Mouse (Mus musculus) lung, postnatal 25 days (tissue): Measurements from ENCODE around the gene Agap1.
A peak's percentile ranks its signal among the peaks of the same experiment; 100 is the strongest.

Experiments
- DNase-seq: peaks from one replicate; pipeline ENCODE4 v3.0.0; 2022; ENCODE audit warnings: low spot score

Agap1 gene

DNA sequence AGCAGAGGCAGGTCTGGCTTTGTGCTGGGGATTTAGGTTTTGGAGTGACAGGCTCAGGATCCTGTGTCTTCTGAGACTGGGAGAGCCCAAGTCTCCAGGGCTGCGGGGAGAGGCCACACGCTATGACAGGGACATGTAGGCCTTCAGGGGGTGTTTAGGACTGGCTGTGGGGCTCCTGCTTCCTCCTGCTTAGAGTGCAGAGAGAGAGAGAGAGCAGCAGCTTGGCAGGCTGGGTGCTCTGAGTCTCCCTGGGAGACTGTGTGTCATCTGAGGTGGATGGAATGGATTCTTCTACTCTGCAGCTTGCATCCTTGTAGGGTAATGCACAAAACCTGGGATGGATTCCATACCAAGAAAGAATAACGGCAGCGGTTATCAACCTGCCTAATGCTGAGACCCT lies 122.4 kb downstream of the Agap1 start:
- peak; percentile 55 for DNase-seq

DNA sequence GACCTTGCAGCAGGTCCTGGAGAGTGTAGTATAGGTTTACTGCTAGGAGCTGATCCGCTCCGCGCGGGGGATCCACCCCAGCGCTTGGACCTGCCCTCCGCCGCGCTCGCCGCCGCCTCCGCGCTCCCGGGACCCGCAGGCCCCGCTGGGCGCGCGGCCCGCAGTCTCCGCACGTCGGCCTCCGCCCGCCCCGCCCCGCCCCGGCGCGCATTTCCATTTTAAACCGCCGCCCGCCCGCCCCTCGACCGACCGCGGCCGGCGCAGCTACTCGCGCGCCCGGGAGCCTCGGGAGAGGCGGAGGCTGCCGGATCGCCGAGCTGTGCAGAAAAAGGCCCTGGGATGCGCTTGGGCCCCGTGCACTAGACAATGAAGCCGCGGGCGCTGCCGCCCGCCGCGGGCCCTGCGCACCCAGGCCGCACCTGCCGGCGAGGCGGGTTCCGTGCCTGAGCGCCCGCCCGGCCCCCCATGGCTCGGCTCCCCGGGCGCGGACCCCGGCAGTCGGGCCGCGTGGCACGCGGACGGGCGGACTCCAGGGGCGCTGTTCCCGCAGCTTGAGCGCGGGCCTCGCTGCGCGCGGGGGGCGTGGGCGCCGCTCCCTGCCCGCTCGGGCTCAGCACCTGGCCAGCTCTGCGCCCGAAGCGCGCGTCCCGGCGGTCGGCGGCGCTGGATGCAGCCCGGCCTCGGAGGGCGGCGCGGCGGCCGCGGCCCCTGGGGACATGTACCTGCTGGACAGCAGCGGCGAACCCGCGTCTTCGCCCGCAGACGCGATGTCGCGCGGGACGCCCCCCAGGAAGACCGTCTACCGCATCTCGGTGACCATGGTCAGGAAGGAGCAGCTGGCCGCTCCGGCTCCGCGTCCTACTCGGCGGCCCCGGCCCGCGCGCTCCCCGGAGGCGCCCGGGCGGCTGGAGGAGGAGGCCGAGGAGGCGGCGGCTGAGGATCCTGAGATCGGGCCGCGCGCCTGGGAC lies 125.7 kb downstream of the Agap1 start:
- DNase-seq = peak; percentile 60

DNA sequence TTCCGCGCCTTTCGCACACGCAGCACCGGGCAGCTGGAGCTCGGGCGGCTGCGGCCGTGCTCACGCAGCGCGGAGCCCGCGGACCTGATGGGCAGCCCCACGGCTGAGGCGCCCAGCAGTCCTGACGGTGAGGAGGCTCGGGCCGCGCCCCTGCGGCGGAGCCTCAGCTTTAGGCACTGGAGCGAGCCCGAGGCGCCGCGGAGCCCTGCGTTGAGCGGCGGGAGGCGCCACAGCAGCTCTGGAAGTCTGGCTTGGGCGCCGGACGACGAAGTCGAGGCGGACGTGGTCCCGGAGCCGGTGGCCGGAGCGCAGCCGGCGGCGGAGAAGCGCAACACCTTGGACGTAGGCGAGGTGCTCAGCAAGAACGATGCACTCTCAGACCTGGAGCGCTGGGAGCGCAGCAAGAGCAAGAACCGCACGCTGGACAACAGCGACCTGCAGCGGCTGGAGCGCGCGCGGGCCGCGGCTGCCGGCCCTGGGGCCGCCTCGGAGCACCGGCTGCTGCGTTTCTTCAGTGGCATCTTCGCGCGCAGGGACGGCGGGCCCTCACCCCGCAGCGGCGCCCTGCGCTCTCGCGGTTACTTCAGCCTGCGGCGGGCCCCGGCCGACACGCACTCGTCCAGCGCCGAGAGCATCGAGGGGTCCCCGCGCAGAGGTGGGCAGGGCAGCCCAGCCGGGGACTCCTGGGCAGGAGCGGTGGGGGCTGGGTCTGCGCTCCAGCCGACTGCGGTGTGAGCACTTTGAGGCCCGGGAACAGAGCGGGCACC lies 126.6 kb downstream of the Agap1 start:
- no peak for DNase-seq

DNA sequence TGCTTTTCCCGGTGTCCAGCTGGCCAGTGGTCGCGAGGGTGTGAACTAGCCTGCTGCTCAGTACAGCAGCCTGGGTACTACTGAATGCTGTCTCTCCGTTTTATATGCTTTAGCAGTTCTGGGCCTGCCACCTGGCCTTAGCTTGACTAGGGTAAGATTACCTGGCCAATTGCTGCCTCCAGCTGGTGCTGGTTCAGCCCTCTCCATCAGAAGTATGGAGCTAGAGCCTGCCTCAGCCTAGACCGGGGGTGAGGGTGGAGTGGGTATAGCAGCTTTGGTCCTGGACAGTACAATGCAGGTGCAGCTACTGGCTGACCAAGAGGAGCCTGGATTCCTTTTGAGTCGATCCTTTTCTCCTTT lies 127.1 kb downstream of the Agap1 start:
- DNase-seq = no peak

DNA sequence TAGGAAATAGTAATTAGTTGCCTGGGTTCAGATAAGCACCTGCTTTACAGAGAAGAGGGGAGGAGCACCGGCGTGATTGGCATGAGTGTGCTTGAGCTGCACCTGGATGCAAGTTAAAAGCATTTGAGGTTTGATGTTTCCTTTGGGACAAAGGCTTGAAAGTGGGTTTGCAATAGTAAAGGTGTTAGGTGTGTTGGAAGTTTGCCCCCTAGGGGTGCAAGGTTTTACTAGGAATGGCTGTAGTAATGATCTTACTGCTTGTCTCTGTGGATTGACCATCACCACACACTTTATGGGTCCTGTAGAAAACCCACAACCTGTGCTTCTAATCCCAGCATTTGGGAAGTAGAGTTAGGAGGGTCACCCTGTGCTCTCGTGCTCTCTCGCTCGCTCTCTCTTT lies 128.8 kb downstream of the Agap1 start:
- no peak for DNase-seq

DNA sequence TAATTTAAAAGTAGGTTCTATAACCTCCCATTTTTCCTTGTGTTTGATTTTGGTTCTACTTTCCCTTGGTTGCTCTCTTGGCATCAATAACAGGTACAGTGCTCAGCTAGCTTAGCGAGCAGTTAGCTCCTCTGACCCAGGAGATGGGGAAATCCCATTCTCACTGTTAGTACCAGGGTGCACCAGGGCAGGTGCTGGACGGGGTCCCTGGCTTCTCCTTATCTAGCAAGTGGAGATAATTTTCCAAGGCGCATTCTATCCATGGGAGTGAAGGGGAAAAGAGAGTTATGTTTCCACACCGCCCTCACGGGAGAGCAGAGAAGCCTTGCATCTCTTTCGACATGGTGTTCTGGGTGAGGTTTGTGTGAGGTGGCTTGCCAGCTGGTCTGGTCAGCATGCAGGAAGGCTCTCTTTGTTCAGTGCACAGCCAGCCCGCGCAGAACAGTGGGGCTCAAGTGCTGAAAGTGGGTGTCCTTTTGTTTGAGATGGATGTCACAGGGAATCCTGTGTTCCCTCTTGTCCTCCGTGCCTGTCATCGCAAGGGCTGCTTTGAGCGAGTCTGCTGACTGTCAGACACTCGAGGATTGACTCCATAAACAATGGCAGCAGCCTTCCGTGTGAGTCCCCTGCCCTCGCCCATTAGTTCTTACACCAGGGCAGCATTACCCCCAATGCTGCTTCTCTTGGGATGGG lies 132.5 kb downstream of the Agap1 start:
- DNase-seq = no peak

DNA sequence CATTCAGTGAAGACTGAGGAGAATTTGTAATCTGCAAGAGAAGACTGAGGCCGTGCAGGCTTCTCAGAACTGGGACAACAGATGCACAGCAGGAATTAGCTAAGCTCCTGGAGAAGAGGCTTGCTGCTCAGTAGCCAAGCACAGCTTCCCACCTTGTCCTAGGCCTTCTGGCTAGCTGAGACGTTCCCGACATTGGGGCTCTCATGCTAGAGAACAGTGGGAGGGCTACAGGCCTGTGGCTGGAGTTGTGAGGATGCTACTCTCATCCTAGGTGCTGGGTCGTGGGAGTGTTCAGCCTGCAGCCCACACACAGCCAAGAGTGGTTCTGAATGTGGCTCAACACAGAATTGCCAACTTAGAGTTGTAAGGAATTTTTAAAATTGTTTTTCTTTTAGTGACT lies 133.5 kb downstream of the Agap1 start:
- no peak for DNase-seq

DNA sequence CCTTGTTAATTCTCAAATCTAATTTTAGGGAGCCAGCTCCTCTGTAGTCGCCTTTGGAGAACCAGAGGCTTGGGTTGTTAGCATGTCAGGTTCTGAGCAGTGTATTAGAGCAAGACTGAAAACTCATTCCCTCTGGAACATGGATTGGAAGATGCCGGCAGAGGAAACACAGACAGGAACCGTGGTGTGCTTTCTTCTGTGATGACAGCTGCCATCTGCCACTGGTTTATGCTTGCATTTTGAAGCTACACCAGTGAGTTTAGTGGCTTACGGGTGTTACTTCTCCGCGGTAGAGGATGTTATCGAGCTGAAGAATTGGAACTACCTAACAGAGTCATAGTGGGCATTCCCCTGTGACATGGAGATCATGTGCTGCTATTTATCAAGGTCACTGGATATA lies 136.4 kb downstream of the Agap1 start:
- no peak for DNase-seq

DNA sequence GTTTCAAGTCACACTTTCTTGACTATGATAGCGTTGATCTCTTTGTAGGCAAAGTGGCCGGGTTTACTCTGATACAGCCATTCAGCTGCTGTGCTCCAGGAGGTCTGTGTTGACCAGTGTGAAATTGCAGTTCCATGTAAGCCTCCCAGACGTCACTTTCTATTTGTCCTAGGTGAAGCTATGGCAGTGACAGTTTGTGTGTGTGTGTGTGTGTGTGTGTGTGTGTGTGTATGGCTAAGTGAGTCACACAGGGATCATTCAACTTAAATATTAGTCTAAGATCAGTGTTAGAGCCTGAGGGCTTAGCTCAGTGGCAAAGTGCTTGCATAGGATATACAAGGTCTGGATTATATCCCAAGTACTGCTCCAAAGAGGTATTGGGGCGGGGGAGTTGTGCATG lies 138.6 kb downstream of the Agap1 start:
- no peak for DNase-seq

DNA sequence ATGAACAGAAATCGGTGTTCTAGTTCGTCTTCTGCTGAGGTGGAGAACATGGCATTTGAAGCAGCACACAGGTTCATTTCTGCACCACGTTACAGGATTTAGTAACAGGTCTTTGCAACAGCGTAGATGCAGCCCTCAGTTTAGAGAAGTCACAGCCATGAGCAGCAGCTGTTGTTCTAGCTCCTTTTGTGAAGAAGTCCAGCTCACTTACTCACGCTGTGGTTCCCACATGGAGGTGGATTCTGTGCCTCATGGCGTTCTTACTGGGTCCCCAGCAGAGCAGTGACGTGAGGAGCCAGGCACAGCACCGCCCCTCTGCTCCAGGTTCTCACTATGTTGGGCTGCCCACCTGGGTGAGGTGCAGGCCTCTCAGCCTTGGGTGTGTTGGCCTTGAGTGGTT lies 140.4 kb downstream of the Agap1 start:
- DNase-seq = no peak

DNA sequence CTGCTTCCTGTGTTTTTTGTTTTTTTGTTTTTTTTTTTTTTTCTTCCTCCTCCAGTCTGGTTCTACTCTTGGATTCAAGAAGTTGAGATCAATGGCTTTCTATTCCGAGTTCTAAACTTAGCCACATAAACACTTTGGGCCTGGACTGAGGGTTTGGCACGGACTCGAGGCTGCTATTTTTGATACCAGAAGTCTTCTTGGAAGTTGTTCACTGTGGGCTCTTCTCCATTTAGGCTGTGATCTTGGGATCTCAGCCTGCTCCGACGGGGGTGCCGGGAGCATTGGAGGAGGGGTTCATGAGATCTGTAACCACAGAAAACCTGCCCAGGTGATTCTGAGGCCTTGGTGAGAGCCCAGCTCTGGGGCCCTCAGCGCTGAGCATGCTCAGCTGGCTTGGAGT lies 140.8 kb downstream of the Agap1 start:
- DNase-seq = peak; percentile 36

DNA sequence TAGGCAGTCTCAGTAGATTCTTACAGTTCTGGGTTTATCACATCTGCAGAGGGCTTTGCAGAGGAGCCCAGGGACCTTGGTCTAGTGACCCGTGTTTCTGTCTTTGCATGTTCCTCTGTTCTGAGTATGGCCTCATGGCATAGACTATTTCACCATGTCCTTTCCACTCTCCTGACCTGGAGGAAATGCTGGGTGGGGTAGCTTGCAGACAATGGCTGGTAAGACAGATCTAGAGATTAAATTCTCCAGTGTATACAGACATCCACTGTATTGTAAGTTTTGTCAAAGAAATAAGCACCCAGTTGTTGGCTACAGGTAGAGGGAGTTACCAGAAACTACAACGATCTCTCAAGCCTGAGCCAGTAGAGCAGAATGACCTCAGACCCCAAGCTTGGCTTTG lies 141.6 kb downstream of the Agap1 start:
- no peak for DNase-seq

DNA sequence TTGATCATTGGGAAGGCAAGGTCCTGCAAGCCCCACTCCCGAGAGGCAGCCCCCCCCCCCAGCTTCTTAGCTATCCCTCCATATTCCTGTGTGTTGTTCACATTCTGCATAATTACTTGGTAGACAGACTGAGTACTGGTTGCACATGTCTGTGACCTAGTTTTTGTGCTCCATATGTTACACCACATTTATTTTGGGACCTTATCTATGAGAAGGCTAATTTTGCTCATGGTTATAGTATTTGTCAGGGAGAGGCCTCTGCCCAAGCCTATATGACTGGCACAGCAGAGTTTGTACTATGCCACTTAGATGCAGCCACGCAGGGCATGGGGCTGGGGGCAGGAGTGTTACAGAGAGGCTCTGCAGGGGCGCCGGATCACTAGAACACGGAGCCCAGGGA lies 144.3 kb downstream of the Agap1 start:
- no peak for DNase-seq

DNA sequence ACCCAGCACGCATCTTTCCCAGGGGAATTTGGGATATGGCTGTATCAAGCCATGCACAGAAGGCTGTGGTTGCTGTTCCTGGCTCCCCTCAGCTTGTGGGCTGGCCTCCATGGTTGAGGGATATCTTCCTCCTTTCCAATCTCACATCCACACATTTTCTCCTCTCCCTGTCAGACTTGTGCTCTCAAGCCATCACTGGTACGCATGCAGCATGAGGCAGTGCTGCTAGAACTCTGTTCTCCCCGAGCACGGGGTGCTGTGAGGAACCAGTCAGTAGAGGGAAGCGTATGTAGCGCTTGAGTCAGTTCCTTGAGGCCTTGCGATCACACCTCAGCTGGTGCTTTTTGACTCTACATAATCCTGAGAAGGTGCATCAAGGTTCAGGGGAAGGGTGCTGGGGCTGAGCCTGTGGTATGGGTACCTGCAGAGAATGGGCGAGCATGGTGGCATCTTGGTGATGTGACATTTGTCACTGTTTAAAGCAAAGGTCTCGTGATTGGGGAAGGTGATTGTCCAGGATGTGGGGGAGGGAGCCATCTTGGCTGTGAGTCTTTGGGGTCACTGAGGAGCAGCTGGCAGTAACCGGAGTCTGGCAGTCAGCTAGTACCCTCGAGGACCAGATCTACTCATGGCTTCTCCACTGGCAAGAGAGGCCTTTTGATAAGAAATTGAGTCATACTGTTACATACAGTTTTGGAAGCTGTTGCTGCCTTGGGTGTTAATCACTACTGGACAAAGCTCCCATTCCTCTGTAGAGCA lies 145.6 kb downstream of the Agap1 start:
- DNase-seq = no peak

DNA sequence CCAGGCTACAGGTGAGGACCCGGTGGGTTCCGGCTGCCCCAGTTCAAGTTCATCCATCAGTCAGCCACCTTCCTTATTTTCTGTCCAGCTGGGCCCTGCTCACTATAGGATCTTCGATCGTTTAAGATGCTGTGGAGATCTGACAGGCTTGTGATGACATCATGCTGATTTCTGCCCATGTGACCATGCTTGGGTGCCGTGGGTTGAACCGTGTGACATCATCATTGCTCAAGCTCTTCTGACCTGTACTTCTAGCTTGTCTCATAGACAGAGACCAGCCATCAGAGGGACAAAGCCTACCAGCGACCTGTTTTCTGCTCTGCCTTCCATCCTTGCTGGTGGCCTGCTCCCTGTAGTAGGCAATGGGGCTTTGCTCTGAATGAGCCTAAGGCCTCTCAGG lies 146.7 kb downstream of the Agap1 start:
- DNase-seq = no peak

DNA sequence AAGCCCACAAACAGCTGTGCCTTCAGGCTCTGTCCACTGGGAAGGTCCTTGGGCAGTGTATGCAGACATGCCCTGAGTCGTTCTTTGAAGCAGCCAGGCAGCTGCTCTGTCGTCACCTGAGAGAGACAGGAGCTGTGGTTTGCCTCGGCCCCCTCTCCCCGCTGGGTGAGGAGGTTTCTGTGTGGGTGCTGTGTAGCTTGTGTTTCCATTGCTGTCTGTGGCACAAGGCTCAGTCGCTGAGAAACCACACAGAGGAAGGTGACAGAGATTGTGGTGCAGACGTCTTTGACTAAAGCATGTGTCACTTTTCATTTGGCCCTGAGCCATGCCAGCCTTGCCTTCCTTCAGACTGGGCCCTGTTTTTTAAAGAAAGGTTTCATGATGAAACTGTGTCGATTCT lies 148.3 kb downstream of the Agap1 start:
- no peak for DNase-seq

DNA sequence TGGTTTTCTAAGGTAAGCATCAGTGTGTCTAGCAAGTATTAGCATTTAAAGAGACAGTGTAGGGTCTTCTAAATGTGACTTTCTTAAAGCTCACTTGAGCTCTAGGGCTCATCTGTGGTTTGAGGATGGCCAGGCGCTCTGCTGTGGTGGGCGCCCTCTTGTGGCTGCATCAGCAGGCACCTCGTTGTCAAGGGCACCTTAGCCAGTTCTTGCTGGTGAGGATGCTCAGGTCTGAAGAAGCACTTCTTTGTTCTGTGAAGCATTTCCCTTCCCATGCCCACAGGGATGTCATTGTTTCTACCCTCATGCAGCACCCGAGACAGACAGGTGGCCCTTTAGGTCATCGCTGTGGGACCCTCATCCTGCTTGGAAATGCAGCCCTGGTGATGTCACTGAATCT lies 152.0 kb downstream of the Agap1 start:
- no peak for DNase-seq

DNA sequence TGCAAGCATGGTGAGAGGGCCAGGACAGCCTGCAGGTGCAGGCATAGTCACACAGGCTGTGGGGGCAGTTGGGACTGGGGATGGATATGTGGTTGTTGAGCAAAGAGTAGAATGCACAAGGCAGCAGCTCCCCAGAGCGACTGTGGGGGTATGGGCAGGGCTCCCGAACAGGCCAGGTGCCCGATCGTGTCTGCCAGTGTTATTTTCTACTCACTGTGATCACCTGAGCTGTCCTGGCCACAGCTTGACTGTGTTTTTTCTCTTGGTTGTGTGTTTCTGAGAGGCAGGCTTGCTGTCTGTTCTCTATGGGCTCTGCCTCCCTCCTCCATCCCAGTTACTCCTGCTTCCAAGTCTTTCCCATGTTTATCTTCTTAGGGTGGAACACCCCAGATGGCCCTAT lies 154.2 kb downstream of the Agap1 start:
- no peak for DNase-seq

DNA sequence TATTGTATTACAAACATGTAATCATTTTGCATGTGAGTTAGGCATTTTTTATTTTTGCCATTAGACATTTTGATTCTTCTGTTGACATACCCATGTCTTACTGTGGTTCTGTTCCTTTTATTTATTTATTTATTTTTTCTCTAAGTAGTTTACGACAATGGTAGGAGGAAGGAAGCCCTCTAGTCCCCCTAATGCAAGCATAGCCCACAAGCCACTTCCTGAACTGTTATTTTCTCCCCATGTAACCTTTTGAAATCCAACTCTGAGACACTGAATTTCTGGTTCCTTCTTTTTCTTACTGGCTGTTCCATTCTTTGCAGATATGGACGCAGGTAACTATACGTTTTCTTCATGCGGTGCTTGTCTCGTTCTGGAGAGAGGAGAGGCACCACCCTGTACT lies 155.4 kb downstream of the Agap1 start:
- no peak for DNase-seq

DNA sequence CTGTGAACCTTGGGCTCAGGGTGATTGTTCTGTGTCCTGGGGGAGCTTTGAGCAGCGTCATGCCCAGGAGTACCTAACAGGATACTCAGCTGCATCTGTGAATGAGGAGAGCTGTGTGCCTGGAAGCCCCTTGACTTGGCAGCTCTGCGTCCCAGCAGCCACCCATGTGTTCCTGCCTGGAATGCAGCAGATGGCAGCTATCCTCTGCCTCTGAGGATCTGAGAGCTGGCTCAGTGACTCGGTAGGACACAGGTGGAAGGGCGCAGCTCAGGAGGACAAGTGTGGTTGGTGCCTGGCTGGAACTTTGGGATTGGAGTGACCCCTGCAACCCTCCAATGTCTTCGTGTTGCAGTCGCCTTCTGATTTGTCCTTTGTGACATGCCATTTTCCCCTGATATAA lies 156.9 kb downstream of the Agap1 start:
- DNase-seq = no peak

DNA sequence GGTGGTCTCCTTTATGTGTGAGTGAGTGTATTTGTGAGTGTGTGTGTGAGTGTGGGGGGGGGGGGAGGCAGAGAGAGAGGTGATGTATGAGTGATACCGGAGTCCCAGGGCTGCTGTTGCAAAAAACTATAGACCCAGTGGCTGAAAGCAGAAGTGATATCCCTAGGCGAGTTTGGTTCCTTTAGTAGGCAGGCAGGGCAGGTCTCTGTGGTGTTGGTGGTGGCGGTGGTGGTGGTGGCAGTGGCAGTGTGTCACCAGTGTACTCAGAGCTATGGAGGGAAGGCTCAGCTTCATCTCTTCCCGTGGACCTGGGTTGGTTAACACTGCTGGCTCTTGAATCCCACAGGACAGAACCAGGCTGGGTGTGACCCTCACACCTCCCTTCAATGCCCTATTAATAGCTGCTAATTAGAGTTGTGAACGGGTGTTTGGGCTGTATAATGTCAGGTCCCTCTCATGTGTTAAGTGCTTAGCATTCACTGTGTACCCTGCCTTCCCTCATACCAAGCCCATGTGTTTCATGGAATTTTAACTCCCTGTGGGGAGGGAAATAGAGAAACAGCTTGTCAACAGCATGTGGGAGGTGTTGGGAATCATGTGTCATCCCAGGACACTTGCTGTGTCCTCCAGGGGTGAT lies 158.7 kb downstream of the Agap1 start:
- DNase-seq = no peak

DNA sequence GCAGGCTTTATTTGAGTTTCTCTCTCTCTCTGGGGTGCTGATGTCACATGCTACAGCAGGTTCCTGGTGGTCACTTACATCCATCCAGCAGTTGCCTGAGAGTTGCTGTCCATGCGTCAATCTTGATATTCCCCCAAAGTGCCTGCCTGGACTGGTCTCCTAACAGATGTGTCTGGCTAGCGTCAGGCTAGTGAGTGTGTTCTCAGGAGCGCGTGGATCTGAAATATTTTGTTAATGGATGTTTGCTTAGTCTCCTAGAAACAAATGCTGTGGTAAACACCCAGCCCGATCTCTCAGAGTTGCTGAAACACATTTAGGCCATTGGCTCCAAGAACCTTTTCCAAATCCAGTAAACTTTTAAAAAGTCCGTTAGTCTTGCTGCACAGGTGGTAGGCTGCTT lies 161.9 kb downstream of the Agap1 start:
- DNase-seq = peak; percentile 23
